Comparison of ENCODE assay signal across 8 mouse cellular contexts in genomic region chr11:70321664-70322063, GRCm38 (mm10). TPM values are rescaled to one million over a fixed set of nuclear protein-coding genes. Genes with fewer than 3 reads are reported as not detected.
DNase-seq lines count a peak whose midpoint lies in the region; ATAC-seq and TF ChIP-seq lines count a peak whose summit lies in the region.

No protein-coding gene starts in this region.

- TF ChIP-seq CTCF in bone marrow macrophage, adult 2 months (IDR thresholded peaks at IDR 0.05; ENCODE audit: low read depth, low read length): peak; percentile 97
- peak; percentile 87 for TF ChIP-seq CTCF in lung, postnatal 0 days (IDR thresholded peaks at IDR 0.05)

- WGBS in kidney, embryonic 14.5 days: 3% methylated on average over 14 of the region's 15 CpGs
- WGBS in lung, postnatal 0 days: 4% methylated on average over 15 of the region's 15 CpGs

- no peak overlapping the region for H3K4me3 ChIP-seq in bone marrow macrophage, adult 2 months (ENCODE audit: insufficient read depth, low read length)
- H3K4me3 ChIP-seq in kidney, embryonic 14.5 days (ENCODE audit: low read length): peak overlapping the region; percentile 3; the same call in 1 of the 2 replicates
- no peak overlapping the region for H3K4me3 ChIP-seq in lung, postnatal 0 days (ENCODE audit: low read depth, low read length)

- H3K9me3 ChIP-seq in kidney, embryonic 14.5 days (ENCODE audit: control insufficient read depth, low read length): no peaks in the 10 kb centered on the region
- no peaks in the 10 kb centered on the region for H3K9me3 ChIP-seq in lung, postnatal 0 days (ENCODE audit: low read length)

- H3K4me2 ChIP-seq in kidney, embryonic 14.5 days (replicated peaks; ENCODE audit: low read depth, low read length): peak overlapping the region; percentile 13; the same call in 1 of the 2 replicates
- no peak overlapping the region for H3K4me2 ChIP-seq in lung, postnatal 0 days (replicated peaks; ENCODE audit: low read depth, low read length)

- no peaks in the 10 kb centered on the region for H3K36me3 ChIP-seq in kidney, embryonic 14.5 days (ENCODE audit: control insufficient read depth, insufficient read depth, low read length)
- no peaks in the 10 kb centered on the region for H3K36me3 ChIP-seq in lung, postnatal 0 days (ENCODE audit: insufficient read depth, low read length)

- no peak for TF ChIP-seq EP300 in lung, postnatal 0 days (IDR thresholded peaks at IDR 0.05)

- H3K9ac ChIP-seq in kidney, embryonic 14.5 days (ENCODE audit: low read depth, low read length): no peak overlapping the region
- no peak overlapping the region for H3K9ac ChIP-seq in lung, postnatal 0 days (replicated peaks; ENCODE audit: low read depth)

- no peak overlapping the region for H3K27ac ChIP-seq in bone marrow macrophage, adult 2 months (ENCODE audit: insufficient read depth, low read depth, low read length)
- H3K27ac ChIP-seq in kidney, embryonic 14.5 days (ENCODE audit: low read depth, low read length): no peak overlapping the region
- H3K27ac ChIP-seq in lung, postnatal 0 days (ENCODE audit: low read length): no peak overlapping the region

- TF ChIP-seq POLR2A in bone marrow macrophage, adult 2 months (IDR thresholded peaks at IDR 0.05; ENCODE audit: borderline replicate concordance, low read depth, low read length): no peak

- intact Hi-C loops in gastrocnemius, postnatal 36 days (cut with DNase I): no loop called here

- ATAC-seq in kidney, embryonic 14.5 days (ENCODE audit: low FRiP score, low TSS enrichment): no peak
- ATAC-seq in lung, postnatal 0 days: no peak
- no peak for ATAC-seq in activated CD4-positive, CD25-positive, alpha-beta regulatory T cell, adult 4 months

- DNase-seq in ovary, postnatal 10 days (ENCODE audit: low spot score): peak; percentile 23
- no peak for DNase-seq in ovary, adult 18-20 months (ENCODE audit: low spot score)
- peak; percentile 28 to 35 for DNase-seq in gastrocnemius, postnatal 36 days
- DNase-seq in lung, postnatal 0 days (ENCODE audit: low spot score): peak; percentile 58
- peak; percentile 9 for DNase-seq in retina, adult 2 months (ENCODE audit: low read depth, low spot score)

- H3K4me1 ChIP-seq in bone marrow macrophage, adult 2 months (ENCODE audit: control insufficient read depth, insufficient read depth, low read length): no peaks in the 10 kb centered on the region
- no peaks in the 10 kb centered on the region for H3K4me1 ChIP-seq in kidney, embryonic 14.5 days (ENCODE audit: control insufficient read depth, insufficient read depth, low read length)
- H3K4me1 ChIP-seq in lung, postnatal 0 days (ENCODE audit: insufficient read depth, low read depth, low read length): no peaks in the 10 kb centered on the region

- peaks cover 46% of the 10 kb centered on the region for H3K27me3 ChIP-seq in kidney, embryonic 14.5 days (ENCODE audit: control insufficient read depth, insufficient read depth, low read length)
- H3K27me3 ChIP-seq in lung, postnatal 0 days (replicated peaks; ENCODE audit: insufficient read depth, low read length): peaks cover 20% of the 10 kb centered on the region

RNA-seq across cellular contexts. Expression of gene Alox12e, which starts 0.8 kb away (rescaled TPM):
- polyA plus RNA-seq in bone marrow macrophage, adult 2 months (2012; ENCODE audit: insufficient read depth, insufficient read length, missing spikeins): not detected in 2 replicates
- not detected for total RNA-seq in gastrocnemius, postnatal 36 days (2021)
- not detected in 2 replicates for polyA plus RNA-seq in kidney, embryonic 14.5 days (2014; fragmentation: Nextera tagmentation; extraction: Ambion mirVana)
- 0.08 and 0.11 TPM in 2 replicates for polyA plus RNA-seq in lung, postnatal 0 days (2015; fragmentation: Nextera tagmentation; extraction: Ambion mirVana)
- not detected for polyA plus RNA-seq in activated CD4-positive, CD25-positive, alpha-beta regulatory T cell, adult 4 months (2017; shearing (Covaris generic))

RNA-seq across cellular contexts. Expression of gene Alox15, which starts 30.2 kb away (rescaled TPM):
- 0.46 TPM in 1 of 2 replicates, not detected in the other for polyA plus RNA-seq in bone marrow macrophage, adult 2 months (2012; ENCODE audit: insufficient read depth, insufficient read length, missing spikeins)
- under 1 TPM in 1 of 2 experiments, not detected in 1; 0.87 TPM for total RNA-seq in gastrocnemius, postnatal 36 days (2021)
- 0.69 and 1.5 TPM in 2 replicates for polyA plus RNA-seq in kidney, embryonic 14.5 days (2014; fragmentation: Nextera tagmentation; extraction: Ambion mirVana)
- polyA plus RNA-seq in lung, postnatal 0 days (2015; fragmentation: Nextera tagmentation; extraction: Ambion mirVana): 0.26 and 0.57 TPM in 2 replicates
- under 1 TPM in 1 of 2 experiments, not detected in 1; 0.51 TPM for polyA plus RNA-seq in activated CD4-positive, CD25-positive, alpha-beta regulatory T cell, adult 4 months (2017; shearing (Covaris generic))
